Mouse (Mus musculus): ENCODE measurements around the gene Socs1. TPM values are rescaled to one million over a fixed set of nuclear protein-coding genes. Genes with fewer than 3 reads are reported as not detected.
A peak's percentile ranks its signal among the peaks of the same experiment; 100 is the strongest.

The Socs1 gene
- polyA plus RNA-seq, 1 experiment from 2014 or later = 3.4 TPM

GRCm38 (mm10) chr16:10783883-10784792 lies 1.2 kb downstream of the Socs1 start:
- Histone ChIP-seq H3K4me2 (peak overlapping the region; percentile 91), H3K9me3 (no peaks in the 10 kb centered on the region), H3K4me1 (peaks cover 35% of the 10 kb centered on the region), H3K9ac (peak overlapping the region; percentile 55), H3K27me3 (replicated peaks) (peaks cover 8% of the 10 kb centered on the region; the same call in 1 of the 2 replicates), H3K36me3 (replicated peaks) (no peaks in the 10 kb centered on the region), H3K4me3 (peak overlapping the region; percentile 53), H3K27ac (peak overlapping the region; percentile 83)
- 3% methylated on average over 81 of the region's 81 CpGs for WGBS
- peak; percentile 15 for ATAC-seq (replicated peaks)

- ATAC-seq (replicated peaks) = no peak
- Histone ChIP-seq H3K9me3 (no peaks in the 10 kb centered on the region), H3K36me3 (replicated peaks) (no peaks in the 10 kb centered on the region), H3K27ac (no peak overlapping the region), H3K4me1 (peaks cover 35% of the 10 kb centered on the region), H3K4me2 (peak overlapping the region; percentile 91), H3K9ac (no peak overlapping the region), H3K4me3 (no peak overlapping the region), H3K27me3 (replicated peaks) (peaks cover 8% of the 10 kb centered on the region; the same call in 1 of the 2 replicates)
- 70% methylated on average over 8 of the region's 8 CpGs for WGBS
These were observed 1.9 kb downstream of the Socs1 start for GRCm38 (mm10) chr16:10783451-10783850.

GRCm38 (mm10) chr16:10783152-10783434 lies 2.2 kb downstream of the Socs1 start:
- Histone ChIP-seq H3K27ac (no peak overlapping the region), H3K36me3 (replicated peaks) (no peaks in the 10 kb centered on the region), H3K9ac (no peak overlapping the region), H3K4me1 (peaks cover 35% of the 10 kb centered on the region), H3K9me3 (no peaks in the 10 kb centered on the region), H3K27me3 (replicated peaks) (peaks cover 8% of the 10 kb centered on the region; the same call in 1 of the 2 replicates), H3K4me2 (peak overlapping the region; percentile 91; the same call in 1 of the 2 replicates), H3K4me3 (no peak overlapping the region)
- WGBS = 59% methylated on average over 1 of the region's 1 CpGs
- ATAC-seq (replicated peaks) = no peak

- Histone ChIP-seq H3K27ac (no peak overlapping the region), H3K4me1 (peaks cover 35% of the 10 kb centered on the region), H3K4me2 (peak overlapping the region; percentile 91; the same call in 1 of the 2 replicates), H3K36me3 (replicated peaks) (no peaks in the 10 kb centered on the region), H3K27me3 (replicated peaks) (peaks cover 8% of the 10 kb centered on the region; the same call in 1 of the 2 replicates), H3K4me3 (no peak overlapping the region), H3K9ac (no peak overlapping the region; the same call in 1 of the 2 replicates), H3K9me3 (no peaks in the 10 kb centered on the region)
- no peak for ATAC-seq (replicated peaks)
- 42% methylated on average over 6 of the region's 6 CpGs for WGBS
These were observed 2.8 kb downstream of the Socs1 start for GRCm38 (mm10) chr16:10782377-10783151.

- WGBS = 45% methylated on average over 9 of the region's 9 CpGs
- H3K36me3 ChIP-seq (replicated peaks) = no peaks in the 10 kb centered on the region
- no peak overlapping the region for H3K9ac ChIP-seq
- no peak overlapping the region for H3K4me3 ChIP-seq
- ATAC-seq (replicated peaks) = no peak
- peaks cover 8% of the 10 kb centered on the region; the same call in 1 of the 2 replicates for H3K27me3 ChIP-seq (replicated peaks)
- H3K27ac ChIP-seq = no peak overlapping the region
- H3K4me2 ChIP-seq = no peak overlapping the region
- H3K4me1 ChIP-seq = peaks cover 35% of the 10 kb centered on the region
- H3K9me3 ChIP-seq = no peaks in the 10 kb centered on the region
These were observed 3.4 kb downstream of the Socs1 start for GRCm38 (mm10) chr16:10781862-10782371.

GRCm38 (mm10) chr16:10780631-10781120 lies 4.7 kb downstream of the Socs1 start:
- Histone ChIP-seq H3K9ac (no peak overlapping the region), H3K4me1 (peaks cover 26% of the 10 kb centered on the region), H3K4me3 (no peak overlapping the region), H3K27me3 (replicated peaks) (peaks cover 8% of the 10 kb centered on the region; the same call in 1 of the 2 replicates), H3K36me3 (replicated peaks) (no peaks in the 10 kb centered on the region), H3K27ac (no peak overlapping the region), H3K9me3 (no peaks in the 10 kb centered on the region), H3K4me2 (no peak overlapping the region)
- no peak for ATAC-seq (replicated peaks)
- WGBS = 90% methylated on average over 5 of the region's 5 CpGs

- Histone ChIP-seq H3K4me1 (0 out of 2 replicates have a peak, but pooled peaks cover 5% of the 10 kb centered on the region), H3K9me3 (no peaks in the 10 kb centered on the region), H3K36me3 (replicated peaks) (no peaks in the 10 kb centered on the region), H3K4me2 (no peak overlapping the region), H3K9ac (no peak overlapping the region), H3K27me3 (replicated peaks) (no peaks in the 10 kb centered on the region), H3K27ac (no peak overlapping the region), H3K4me3 (no peak overlapping the region)
- WGBS = 68% methylated on average over 5 of the region's 5 CpGs
- ATAC-seq (replicated peaks) = no peak
These were observed 7.7 kb downstream of the Socs1 start for GRCm38 (mm10) chr16:10777579-10778160.

- no peak overlapping the region for H3K4me3 ChIP-seq
- no peak overlapping the region for H3K27ac ChIP-seq
- H3K4me1 ChIP-seq = no peaks in the 10 kb centered on the region
- 65% methylated on average over 7 of the region's 7 CpGs for WGBS
- H3K4me2 ChIP-seq = no peak overlapping the region
- H3K36me3 ChIP-seq (replicated peaks) = no peaks in the 10 kb centered on the region
- H3K27me3 ChIP-seq (replicated peaks) = no peaks in the 10 kb centered on the region
- no peak overlapping the region for H3K9ac ChIP-seq
- no peaks in the 10 kb centered on the region for H3K9me3 ChIP-seq
- ATAC-seq (replicated peaks) = no peak
These were observed 9.0 kb downstream of the Socs1 start for GRCm38 (mm10) chr16:10776322-10776721.

GRCm38 (mm10) chr16:10774726-10775125 lies 10.6 kb downstream of the Socs1 start:
- WGBS = 78% methylated on average over 4 of the region's 4 CpGs
- Histone ChIP-seq H3K4me3 (no peak overlapping the region), H3K36me3 (replicated peaks) (no peaks in the 10 kb centered on the region), H3K9ac (no peak overlapping the region), H3K9me3 (no peaks in the 10 kb centered on the region), H3K4me2 (no peak overlapping the region), H3K27ac (no peak overlapping the region), H3K27me3 (replicated peaks) (no peaks in the 10 kb centered on the region), H3K4me1 (no peaks in the 10 kb centered on the region)
- no peak for ATAC-seq (replicated peaks)

GRCm38 (mm10) chr16:10773543-10773942 lies 11.8 kb downstream of the Socs1 start:
- no peak for ATAC-seq (replicated peaks)
- WGBS = 90% methylated on average over 8 of the region's 8 CpGs
- no peak overlapping the region for H3K4me3 ChIP-seq

GRCm38 (mm10) chr16:10771769-10772510 lies 13.4 kb downstream of the Socs1 start:
- no peaks in the 10 kb centered on the region for H3K4me1 ChIP-seq

More at GRCm38 (mm10) chr16:10773543-10773942, 11.8 kb downstream of the Socs1 start:
- H3K9ac ChIP-seq = no peak overlapping the region
- no peaks in the 10 kb centered on the region for H3K27me3 ChIP-seq (replicated peaks)
- no peaks in the 10 kb centered on the region for H3K9me3 ChIP-seq
- H3K4me1 ChIP-seq = no peaks in the 10 kb centered on the region
- H3K36me3 ChIP-seq (replicated peaks) = no peaks in the 10 kb centered on the region
- no peak overlapping the region for H3K4me2 ChIP-seq
- no peak overlapping the region for H3K27ac ChIP-seq

More at GRCm38 (mm10) chr16:10771769-10772510, 13.4 kb downstream of the Socs1 start:
- Histone ChIP-seq H3K27ac (no peak overlapping the region), H3K9ac (no peak overlapping the region), H3K27me3 (replicated peaks) (no peaks in the 10 kb centered on the region), H3K36me3 (replicated peaks) (no peaks in the 10 kb centered on the region), H3K4me2 (no peak overlapping the region), H3K9me3 (no peaks in the 10 kb centered on the region), H3K4me3 (no peak overlapping the region)
- ATAC-seq (replicated peaks) = no peak
- 73% methylated on average over 19 of the region's 19 CpGs for WGBS
